Mouse (Mus musculus) adrenal gland, postnatal 14 days (tissue): Measurements from ENCODE around the gene Izumo4. TPM values are rescaled to one million over a fixed set of nuclear protein-coding genes. Genes with fewer than 3 reads are reported as not detected.

Experiments used
- DNase-seq: peaks from one replicate; pipeline ENCODE4 v3.0.0; 2021; ENCODE audit warnings: mixed read lengths
- total RNA-seq: library from RNA; stranded (reverse); gene quantifications from 2 replicates; pipeline ENCODE4 v1.2.3, GENCODE M21; 2021

Gene Izumo4
- total RNA-seq, 1 experiment from 2014 or later = 12.6 TPM

DNA sequence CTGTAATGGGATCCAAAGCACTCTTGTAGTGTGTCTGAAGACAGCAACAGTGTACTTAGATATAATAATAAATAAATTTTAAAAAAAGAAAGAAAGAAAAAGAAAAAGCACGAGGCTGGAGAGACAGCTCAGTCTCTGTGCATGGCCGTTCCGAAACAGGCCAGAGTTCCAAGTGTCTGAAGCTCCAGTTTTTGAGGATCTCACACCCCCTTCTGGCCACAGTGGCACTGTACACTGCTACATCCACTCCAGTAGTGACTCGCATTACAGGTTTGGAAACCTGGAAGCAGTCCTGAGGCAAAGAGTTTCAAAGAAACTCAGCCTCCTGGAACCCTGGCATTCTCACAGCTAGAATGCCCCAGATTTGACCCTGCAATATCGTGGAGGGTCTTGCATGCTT, 14.1 kb upstream of the Izumo4 start:
- DNase-seq = peak; percentile 83

DNA sequence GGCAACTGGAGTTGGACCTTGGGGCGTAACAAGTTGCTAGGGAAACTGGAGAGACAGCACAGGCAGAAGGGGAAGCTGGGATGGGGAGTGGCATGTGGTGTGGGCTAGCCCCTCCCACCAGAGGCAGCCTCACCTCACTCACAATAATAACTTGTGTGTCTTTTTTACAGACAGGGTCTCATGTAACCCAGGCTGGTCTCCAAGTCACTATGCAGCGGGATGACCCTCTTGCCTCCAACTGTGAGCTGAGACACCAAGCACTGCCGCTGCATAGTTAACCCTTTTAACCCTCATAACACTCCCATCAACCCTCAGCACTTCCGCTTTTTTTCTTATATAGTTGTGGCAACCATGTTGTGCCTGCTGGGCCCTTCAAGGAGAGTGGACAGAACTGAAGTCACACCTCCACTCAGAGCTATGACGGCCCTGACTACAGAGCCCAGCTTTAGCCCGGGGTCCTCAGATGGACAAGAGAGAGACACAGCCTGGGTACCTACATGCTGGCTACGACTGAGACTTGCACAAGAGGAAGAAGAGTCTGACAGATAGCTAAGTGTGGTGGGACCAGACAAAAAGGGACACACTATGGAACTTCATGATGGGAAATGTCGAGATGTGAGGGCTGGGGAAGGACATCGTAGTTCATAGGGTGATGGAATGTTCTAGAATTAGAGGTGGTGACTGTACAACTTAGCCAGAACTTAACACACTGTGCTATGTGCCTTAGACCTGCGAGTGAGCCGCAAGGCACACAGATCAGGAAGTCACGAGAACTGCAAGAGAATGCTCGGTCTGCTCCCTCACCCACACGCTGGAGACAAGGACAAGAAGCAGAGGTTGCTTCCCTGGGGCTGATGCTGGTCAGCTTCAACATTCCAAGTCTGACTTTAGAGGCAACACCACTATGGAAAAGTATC, 9.5 kb upstream of the Izumo4 start:
- no peak for DNase-seq

DNA sequence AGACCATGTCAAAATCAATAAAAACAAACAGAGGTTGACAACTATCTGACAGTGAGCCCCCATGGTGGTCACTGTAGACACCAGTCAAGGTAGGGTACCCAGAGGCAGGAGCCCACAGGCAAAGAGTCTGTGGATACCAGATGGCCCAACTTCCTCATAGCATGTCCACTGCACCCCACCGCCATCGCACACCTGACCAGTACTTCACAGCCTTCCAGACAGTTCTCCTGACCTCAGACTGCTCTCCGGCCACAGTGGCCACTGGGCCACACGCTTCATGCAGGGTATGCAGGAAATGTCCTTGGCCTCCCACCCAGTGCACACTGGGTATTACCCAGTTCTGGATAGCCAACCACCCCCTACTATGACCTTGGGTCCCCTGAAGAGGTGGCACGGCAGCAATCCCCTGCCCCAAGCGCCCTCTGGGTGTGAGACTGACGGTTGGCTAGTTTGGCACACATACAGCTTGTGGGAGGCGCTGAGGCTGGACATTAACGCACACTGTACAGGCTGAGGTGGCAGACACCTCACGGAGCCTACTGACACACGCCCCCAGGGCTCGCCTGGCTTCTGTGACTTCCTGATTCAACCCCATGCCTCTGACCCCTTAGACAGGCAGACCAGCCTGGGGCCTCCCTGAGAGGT, 8.5 kb upstream of the Izumo4 start:
- DNase-seq = no peak

DNA sequence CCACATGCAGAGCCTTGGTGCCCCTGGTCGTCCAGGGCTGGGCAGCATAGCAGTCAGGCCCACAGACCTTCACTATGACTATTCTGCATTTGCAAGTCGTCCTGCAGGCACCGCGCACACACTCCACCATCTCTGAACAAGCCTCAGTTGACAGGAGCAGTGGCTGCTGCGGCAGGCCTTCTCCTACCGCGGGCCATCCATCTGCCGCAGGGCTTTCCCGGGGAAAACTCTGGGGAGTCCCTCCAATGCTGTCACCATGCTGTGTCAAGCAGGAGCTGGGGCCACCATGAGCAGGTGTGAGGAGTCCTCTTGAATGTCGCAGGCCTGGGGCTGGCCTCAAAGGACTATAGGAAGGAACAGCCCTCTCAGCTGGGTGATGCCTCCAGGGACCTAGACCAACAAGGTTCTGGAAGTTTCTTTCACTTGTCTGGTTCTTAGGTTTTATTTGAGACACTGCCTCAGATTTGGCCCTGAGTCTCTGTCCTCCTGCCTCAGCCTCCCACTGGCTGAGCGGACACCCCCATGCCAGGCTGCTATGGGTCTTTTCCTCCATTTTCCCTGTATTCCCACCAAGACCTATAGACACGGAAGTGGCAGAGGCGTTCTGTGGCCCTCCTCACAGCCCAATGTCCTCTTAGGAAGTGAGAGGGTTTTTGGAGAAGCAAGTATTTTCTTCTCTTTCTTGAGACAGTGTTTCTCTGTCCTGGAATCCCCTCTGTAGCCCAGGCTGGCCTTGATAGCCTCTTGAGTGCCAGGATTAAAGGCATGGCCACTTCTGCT, 7.6 kb upstream of the Izumo4 start:
- DNase-seq = no peak

DNA sequence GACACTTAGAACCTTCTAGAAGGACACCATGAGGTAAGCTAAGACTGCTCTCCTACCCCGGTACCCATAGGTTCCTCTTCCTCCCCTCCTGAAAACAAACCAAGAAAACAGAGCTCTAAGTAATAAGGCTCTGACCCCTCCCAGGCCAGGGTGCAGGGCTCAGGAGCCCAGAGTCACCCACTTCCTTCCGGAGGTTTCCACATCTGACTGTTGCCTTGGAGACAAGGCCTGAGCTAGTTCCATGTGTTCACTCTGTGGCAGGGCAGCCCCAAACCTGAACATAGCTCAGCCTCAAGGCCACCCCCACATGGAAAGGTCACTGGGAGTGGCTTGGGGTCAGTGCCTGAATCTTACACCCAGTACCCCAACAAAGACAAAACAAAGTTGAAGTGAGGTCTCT, 6.8 kb upstream of the Izumo4 start:
- DNase-seq = peak; percentile 79

DNA sequence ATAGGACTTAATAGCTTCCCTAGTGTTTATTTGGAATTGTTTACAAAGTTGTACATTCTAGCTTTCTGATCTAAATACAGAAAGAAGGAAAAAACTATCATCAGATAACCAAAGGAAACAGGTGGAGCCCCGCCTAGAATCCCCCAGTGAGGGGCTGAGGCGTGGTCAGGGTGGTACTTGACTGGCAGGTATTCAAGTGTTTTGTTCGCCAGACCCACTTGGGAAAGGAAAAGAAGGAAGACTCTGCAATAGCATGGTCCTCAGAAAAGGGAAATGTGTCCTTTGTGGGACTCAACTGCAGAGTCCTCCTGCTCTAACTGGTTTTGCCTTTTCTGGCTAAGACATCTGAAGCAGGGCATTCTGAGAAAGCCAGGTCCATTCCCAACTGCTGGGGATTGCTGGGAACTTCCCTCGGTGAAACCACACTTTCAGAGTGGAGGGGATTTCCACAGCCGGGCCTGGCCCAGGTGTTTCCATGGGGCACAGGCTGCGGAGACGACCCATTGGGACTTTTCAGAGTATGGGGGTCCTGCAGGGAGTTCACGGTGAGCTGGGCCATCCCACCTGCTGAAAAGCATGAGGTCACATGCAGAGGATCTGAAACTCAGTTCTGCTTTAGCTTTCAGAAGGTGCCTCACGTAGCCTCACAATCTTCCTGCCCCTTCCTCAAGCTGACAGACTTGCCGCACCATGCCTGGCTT, 6.0 kb upstream of the Izumo4 start:
- no peak for DNase-seq

DNA sequence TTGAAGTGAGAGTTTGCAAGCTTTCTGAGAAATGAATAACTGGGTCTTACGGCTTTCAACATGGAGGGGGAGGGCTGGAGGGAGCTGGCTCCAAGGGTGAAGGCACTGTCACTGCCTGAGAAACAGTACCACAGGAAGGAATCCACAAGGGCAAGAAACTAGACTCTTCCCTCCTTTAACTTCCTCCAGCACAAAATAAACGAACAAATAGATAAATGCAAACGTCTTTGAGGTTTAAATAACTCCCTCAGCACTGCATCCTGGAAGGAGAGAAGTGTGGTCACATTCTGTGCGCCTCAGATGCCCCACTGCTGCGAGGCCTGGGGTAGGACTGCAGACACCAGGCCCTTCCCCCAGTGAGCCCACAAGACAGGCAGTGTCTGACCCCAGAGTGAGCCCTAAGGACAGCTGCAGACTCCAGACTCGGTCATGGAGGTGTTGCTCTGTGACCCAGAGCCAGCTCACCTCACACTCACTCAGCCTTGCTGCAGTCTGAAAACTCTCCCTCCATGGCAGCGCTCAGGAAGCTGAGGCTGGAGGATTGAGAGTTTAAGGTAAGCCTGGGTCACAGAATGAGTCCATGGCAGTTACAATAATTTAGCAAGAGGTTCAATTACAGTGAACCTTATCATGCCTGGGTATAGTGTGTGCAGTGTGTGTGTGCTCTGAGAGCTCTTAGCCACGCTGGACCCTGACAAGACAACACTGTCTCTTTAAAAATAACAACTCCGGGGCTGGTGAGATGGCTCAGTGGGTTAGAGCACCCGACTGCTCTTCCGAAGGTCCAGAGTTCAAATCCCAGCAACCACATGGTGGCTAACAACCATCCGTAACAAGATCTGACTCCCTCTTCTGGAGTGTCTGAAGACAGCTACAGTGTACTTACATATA, 5.2 kb upstream of the Izumo4 start:
- no peak for DNase-seq

DNA sequence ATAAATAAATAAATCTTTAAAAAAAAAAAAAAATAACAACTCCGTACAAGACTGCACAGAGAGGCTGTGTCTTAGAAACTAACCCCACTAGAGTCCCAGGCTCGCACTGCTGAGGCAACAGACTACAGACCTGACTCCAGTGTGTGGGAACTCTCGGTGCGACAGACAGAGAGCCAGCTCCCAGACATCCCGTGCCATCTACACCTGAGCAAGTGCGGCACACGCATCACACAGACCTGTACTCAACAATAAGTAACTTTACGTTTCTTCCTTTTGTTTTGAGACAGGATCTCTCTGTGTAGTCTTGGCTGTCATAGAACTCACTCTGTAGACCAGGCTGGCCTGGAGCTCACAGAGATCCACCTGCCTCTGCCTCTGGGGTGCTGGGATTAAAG, 4.6 kb upstream of the Izumo4 start:
- no peak for DNase-seq

DNA sequence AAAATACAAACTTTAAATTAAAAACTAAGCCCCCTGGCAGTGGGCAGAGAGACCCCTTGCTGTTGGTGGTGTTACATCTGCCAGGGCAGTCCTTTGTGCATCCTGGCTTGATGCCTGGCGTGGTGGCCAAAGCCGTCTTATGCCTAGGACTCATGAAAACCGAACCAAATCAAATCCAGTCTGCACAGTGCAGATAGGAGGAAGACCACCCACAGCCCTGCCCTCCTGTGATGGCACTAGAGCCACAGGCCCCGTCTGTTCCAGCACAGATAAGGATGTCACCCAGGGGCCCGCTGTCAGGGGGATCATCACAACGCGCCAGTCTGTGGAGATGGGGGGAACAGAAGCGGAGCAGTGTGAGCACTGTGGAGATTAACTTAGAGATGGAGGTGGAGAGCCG, 4.2 kb upstream of the Izumo4 start:
- no peak for DNase-seq

DNA sequence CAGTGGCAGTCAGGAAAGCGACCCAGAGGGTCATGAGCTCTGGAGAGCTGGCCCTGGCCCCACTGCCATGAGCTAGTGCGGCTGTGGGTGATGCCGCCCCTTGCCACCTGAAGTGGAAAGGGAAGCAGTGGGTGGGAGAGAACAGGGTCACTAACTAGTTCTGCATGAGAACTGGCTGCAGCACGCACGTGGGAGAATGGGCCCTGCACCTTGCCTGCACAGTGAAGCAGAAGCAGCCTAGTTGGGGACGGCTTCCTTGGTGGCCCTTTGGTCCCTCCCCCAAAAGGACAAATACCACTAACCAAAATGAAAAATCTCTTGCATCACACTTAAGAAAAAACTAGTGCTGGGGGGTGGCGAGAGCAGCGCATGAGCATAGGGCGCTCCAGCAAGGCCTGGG, 3.4 kb upstream of the Izumo4 start:
- DNase-seq = no peak

DNA sequence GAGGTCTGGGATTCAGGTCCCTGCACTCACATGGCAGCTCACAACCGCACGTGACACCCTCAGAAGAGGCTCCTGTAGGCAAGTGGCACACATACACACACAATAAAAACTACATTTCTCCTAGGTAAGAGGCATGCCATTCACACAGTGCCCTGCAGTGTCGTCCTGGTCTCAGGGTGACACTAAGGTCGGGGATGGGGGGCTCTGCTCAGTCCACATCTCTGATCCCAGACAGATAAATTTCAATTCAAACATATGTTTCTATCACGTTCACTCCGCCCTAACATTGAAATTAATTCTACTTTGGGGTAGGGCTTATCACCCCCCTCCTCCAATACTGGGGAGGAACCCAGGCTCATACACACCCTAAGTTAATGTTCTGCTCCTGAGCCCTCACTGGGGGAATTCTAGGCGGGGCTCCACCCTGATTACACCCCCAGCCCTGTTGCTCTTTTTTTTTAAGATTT, 1.9 kb upstream of the Izumo4 start:
- DNase-seq = no peak

DNA sequence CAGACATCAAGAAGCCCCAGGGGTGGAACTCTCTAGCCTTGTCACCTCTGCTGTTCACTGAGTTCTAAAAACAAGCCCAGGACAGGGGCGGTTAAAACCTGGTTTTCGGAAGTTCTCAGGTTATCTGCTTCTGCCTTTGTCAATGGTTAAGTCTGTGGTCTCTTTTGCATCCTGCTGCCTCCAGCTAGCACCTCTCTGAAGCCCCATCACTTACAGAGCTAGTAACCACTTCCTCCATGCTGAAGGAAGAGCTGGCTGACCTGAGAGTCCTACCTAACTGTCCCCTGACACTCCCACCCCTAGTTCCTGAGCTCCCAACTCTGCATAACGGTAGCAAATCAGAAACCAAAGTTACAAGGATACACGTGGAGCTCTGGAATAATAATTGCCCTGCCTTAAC, 1.3 kb upstream of the Izumo4 start:
- no peak for DNase-seq

DNA sequence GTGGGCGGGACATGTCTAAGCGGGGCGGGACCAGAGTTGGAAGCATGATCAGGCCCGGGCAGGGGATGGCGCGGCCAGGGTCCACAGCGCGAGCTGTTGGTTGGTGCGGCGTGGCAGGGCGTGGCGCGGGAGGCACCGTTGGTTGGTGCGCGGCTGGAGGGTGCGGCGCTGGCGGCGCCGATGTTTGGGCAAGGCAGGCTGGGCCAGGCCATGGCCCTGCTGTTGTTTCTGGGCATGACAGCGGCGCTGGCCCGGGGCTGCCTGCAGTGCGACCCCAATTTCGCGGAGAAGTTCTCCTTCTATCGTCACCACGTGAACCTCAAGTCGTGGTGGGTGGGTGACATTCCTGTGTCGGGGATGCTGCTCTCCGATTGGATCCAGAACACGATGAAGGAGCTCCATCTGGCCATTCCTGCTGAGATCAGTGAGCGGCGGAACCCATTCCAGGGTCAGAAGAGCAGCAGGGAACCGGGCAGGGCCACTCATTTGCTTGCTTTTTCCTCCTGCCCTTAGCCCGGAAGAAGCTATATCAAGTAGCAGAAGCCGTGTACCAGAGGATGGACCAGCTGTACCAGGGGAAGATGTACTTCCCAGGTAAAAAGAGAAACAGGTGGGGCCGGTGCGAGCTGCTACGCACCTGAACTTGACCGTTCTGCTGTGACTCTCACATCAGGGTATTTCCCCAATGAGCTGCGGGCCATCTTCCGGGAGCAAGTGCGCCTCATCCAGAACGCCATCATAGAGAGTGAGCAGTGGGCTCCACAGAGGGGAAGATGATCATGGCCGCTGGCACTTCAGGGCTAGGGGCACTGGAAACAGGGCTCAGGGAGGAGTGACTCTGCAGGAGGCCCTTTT, 779 bp downstream of the Izumo4 start:
- peak; percentile 98 for DNase-seq

DNA sequence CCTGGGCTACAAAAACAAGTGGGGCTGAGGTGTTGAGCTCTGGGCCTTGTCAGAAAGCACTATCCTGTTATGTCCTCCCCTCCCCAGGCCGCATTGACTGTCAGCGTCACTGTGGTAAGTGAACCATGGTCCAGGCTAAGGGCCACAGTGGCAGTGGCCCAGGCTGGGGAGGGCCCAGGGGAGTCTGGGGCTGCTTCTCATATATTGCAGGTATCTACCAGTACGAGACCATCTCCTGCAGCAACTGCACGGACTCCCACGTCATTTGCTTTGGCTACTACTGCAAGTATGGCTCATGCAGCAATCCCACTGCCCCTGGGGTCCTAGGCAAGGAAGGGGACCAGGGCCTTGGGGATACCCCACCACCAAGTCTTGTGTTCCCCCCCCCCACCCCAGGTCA, 1.7 kb downstream of the Izumo4 start:
- DNase-seq = no peak

DNA sequence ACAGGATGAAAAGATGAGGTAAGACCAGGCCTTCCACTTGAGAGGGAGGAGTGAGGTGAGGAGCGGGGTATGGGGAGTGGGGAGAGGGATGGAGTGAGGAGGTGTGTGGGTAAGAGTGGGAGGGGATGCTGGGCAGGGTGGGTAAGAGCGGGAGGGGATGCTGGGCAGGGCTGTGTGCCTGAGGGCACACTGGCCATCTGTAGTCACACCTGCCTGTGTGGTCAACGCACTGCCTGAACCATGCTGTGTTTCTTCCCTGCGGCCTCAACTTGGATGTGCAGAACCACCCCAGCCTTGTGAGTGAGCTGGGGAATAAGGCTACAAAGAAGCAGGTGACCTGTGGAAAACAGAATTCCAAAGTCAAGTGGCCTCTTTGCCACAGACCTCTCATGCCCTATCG, 2.4 kb downstream of the Izumo4 start:
- no peak for DNase-seq

DNA sequence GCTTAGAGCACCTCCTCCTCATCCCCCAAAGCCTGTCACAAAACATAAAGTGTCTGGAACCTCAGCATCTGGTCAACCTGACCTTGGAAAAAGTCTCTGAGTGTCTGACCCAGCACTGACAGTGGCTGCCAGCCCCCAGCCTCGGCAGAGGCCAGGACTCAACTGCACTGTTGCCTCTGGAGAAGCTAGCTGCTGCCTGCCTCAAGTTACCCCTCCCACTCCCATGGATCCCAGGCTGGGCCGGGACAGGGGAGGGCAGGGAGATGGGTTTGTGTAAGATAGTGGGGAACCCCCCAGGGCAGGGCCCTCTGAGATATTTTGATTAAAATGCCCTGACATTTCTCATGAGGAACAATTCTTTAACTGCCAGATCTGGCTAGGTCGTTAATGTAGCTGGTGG, 3.0 kb downstream of the Izumo4 start:
- DNase-seq = no peak

DNA sequence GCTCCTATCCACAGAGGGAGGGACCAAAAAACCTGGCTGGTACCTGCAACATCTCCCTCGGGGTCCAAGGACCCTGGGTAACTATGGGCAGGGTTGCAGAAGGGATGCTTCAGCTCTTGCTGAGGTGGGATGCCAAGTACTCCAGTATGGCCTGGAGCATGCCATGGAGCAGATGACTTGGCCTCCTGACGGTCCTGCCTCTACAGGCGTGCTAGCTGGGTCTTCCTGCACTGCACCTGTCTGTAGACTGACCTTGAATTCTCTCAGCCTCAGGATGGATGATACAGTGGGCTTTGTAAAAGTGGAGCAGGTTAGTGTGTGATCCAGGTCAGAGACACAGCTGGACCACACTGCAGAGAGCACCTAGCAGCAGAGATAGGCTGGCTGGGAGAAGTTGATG, 3.5 kb downstream of the Izumo4 start:
- no peak for DNase-seq

DNA sequence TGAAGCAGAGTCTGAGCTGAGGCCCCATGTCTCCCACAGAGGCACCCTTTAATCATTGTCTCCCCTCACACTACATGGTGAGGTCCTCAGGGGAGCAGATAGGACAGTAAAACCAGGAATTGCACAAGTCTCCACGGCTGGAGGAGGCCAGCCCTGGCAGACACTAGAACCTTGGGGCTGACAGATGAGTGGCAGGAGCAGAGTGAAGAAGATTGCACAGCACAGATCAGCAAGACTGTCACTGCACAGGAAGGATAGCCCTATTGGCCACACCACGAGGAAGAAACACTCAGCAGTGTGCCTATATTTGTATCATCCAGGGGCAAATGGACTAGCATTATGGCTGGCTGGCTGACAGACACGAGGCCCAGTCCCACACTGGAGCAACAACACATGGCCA, 8.8 kb downstream of the Izumo4 start:
- no peak for DNase-seq

DNA sequence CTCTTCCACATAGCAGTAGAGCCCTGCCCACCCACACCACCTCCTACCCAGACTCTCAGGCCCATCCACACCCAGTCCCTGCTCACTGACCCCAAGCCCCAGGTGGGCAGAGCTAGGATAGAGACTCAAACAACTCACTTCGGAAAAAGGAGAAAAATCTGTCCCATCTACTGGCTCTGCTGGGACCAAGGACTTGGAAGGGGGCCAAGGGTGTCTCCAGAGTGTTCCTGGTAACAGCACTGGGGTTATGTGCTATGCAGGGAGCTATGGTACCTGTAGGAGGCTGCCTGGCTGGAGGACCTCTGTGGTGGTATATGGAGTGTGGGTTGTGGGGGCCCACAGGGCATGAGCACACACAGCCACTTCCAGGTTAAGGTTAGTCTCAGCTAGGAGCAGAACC, 15.3 kb downstream of the Izumo4 start:
- peak; percentile 82 for DNase-seq
